Mouse (Mus musculus) ES-E14 (cell line): ENCODE data around the gene Tsc22d4. TPM values are rescaled to one million over a fixed set of nuclear protein-coding genes. Genes with fewer than 3 reads are reported as not detected.
"Not testable (repeated sequence)": the region's sequence is repeated elsewhere in the genome, so short reads cannot be mapped to it uniquely, and the experiment has no call there.

Experiments
- DNase-seq: peaks from one replicate; pipeline ENCODE4 v3.0.0-alpha.2; 2013; ENCODE audit warnings: low read depth, low spot score
- H3K27ac ChIP-seq: 2 replicates; pipeline ENCODE4 v1.5.1; 2012; ENCODE audit warnings: low read depth, mild to moderate bottlenecking, low read length, moderate library complexity, mixed read lengths; ENCODE audit not compliant: poor library complexity, insufficient read depth, severe bottlenecking
- H3K36me3 ChIP-seq: 2 replicates; pipeline ENCODE4 v1.6.1; 2012; ENCODE audit warnings: mild to moderate bottlenecking, low read length, moderate library complexity, mixed read lengths; ENCODE audit not compliant: control insufficient read depth, poor library complexity, insufficient read depth, severe bottlenecking
- H3K4me1 ChIP-seq, 2 experiments: fragments of 150-350 bp in 1 of 2; sonication (generic) in 1 of 2; 2 replicates each; pipeline ENCODE4 v1.6.1; 2012; ENCODE audit warnings: low read length in 2 of 2, mild to moderate bottlenecking in 1 of 2, mixed read lengths in 1 of 2; ENCODE audit not compliant: control insufficient read depth in 2 of 2, insufficient read depth in 2 of 2, poor library complexity in 1 of 2
- H3K4me3 ChIP-seq, 2 experiments: fragments of 150-350 bp in 1 of 2; sonication (generic) in 1 of 2; 2 replicates each; pipeline ENCODE4 v1.5.1; 2012; ENCODE audit warnings: low read length in 2 of 2, low read depth in 1 of 2, mild to moderate bottlenecking in 1 of 2, mixed read lengths in 1 of 2; ENCODE audit not compliant: insufficient read depth in 1 of 2, poor library complexity in 1 of 2, severe bottlenecking in 1 of 2
- H3K9ac ChIP-seq: 2 replicates; pipeline ENCODE4 v1.6.1; 2012; ENCODE audit warnings: low read depth, mild to moderate bottlenecking, low read length, mixed read lengths; ENCODE audit not compliant: poor library complexity, insufficient read depth, severe bottlenecking
- H3K9me3 ChIP-seq: fragments of 150-350 bp; sonication (generic); 2 replicates; pipeline ENCODE4 v1.6.1; 2012; ENCODE audit warnings: low read depth, mild to moderate bottlenecking, low read length; ENCODE audit not compliant: control insufficient read depth, insufficient read depth
- CHD2 ChIP-seq: IDR thresholded peaks from 2 replicates; pipeline ENCODE4 v1.6.1; 2014; ENCODE audit warnings: mild to moderate bottlenecking, low read depth, low read length, inconsistent platforms
- HCFC1 ChIP-seq: IDR thresholded peaks from 2 replicates; pipeline ENCODE4 v1.6.1; 2012; ENCODE audit warnings: low read length, inconsistent platforms, borderline replicate concordance; ENCODE audit not compliant: insufficient read depth
- MAFK ChIP-seq: IDR thresholded peaks from 2 replicates; pipeline ENCODE4 v1.6.1; 2014; ENCODE audit warnings: mild to moderate bottlenecking, low read depth, low read length, inconsistent platforms; ENCODE audit not compliant: insufficient read depth
- ZC3H11A ChIP-seq: IDR thresholded peaks from 2 replicates; pipeline ENCODE4 v1.6.1; 2012; ENCODE audit warnings: low read depth, mild to moderate bottlenecking, inconsistent platforms, low read length, borderline replicate concordance
- ZNF384 ChIP-seq: IDR thresholded peaks from 2 replicates; pipeline ENCODE4 v1.6.1; 2012; ENCODE audit warnings: low read depth, low read length, inconsistent platforms
- in situ Hi-C, 2 experiments: fragments of 600-800 bp; cut with MboI; formaldehyde crosslinking; loops; one replicate each; pipeline ENCODE4 v1.15.1; 2025; ENCODE audit warnings: low sequenced_read_pairs in 2 of 2, inconsistent platforms in 1 of 2; ENCODE audit not compliant: unreplicated experiment in 2 of 2
- total RNA-seq: library from RNA; depleted of rRNA; stranded (reverse); fragments of 300-350 nt; gene quantifications from 2 replicates; pipeline ENCODE4 v1.2.3, GENCODE M21; 2012

Gene Tsc22d4
- total RNA-seq, 1 experiment: 21.6 TPM

DNA sequence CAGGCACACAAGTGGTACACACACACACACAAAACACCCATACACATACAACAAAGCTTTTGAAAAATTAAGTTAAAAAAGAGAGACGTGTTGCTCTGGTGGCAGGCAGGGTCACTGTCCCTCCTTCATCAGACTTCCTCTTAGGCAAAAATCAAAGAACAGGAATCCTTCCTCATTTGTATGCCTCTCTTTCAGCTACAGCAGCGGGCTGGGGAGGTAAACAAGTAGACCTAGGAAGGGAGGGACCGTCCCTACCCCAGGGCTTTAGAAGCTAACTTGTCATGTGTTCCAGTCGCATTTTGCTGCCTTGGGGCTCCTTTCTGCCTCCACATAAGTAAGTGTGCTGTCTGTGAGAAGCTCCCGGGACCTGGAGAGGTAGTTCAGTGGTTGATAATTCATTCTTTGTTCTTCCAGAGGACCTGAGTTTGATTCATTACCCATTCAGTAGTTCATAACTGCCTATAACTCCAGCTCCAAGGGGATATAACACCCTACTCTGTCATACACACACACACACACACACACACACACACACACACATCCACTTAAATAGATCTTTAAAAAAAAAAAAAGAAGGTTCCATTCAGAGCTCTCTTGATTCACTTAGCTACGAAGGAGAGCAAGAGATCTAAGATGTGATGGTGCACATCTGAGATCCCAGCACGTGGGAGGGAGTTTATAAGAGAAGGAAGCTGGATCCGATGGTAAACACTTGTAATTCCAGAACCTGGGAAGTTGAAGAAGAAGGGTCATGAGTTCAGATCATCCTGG, 27.3 kb upstream of the Tsc22d4 start:
- in situ Hi-C loops: no loop called here
- Histone ChIP-seq H3K27ac (no peak overlapping the region), H3K9ac (no peak overlapping the region), H3K4me1 (peaks cover 0 to 10% of the 10 kb centered on the region in 2 experiments; a peak in 2 of 4 replicates), H3K36me3 (no peaks in the 10 kb centered on the region), H3K9me3 (no peaks in the 10 kb centered on the region), H3K4me3 (no peak overlapping the region)
- TF ChIP-seq HCFC1 (no peak), ZNF384 (no peak), CHD2 (no peak), MAFK (no peak), ZC3H11A (no peak)
- no peak for DNase-seq

DNA sequence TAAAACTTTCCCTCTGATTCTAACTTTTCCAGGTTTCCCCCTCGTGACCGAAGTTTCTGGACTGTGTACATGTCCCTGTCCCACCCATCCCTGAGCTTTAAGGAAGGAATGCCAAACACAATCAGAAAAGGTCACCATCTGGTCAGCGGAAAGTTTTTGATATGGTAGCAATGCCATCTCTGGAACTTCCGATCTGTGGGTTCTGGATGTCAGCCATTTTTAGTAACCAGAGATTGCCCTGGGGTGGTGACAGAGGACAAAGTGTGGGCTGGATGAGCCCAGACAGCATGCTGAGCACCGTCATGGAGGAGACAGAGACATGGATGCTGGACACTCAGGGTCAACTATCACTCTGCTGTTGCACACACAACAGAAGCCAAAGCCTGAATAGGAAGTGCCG, 26.4 kb upstream of the Tsc22d4 start:
- Histone ChIP-seq H3K9me3 (no peaks in the 10 kb centered on the region), H3K36me3 (no peaks in the 10 kb centered on the region), H3K4me1 (peaks cover 0 to 10% of the 10 kb centered on the region in 2 experiments; a peak in 2 of 4 replicates), H3K27ac (no peak overlapping the region), H3K4me3 (no peak overlapping the region), H3K9ac (no peak overlapping the region)
- in situ Hi-C loops: no loop called here
- no peak for DNase-seq
- TF ChIP-seq HCFC1: no peak
- no peak for TF ChIP-seq MAFK
- no peak for TF ChIP-seq ZC3H11A
- no peak for TF ChIP-seq CHD2
- no peak for TF ChIP-seq ZNF384

DNA sequence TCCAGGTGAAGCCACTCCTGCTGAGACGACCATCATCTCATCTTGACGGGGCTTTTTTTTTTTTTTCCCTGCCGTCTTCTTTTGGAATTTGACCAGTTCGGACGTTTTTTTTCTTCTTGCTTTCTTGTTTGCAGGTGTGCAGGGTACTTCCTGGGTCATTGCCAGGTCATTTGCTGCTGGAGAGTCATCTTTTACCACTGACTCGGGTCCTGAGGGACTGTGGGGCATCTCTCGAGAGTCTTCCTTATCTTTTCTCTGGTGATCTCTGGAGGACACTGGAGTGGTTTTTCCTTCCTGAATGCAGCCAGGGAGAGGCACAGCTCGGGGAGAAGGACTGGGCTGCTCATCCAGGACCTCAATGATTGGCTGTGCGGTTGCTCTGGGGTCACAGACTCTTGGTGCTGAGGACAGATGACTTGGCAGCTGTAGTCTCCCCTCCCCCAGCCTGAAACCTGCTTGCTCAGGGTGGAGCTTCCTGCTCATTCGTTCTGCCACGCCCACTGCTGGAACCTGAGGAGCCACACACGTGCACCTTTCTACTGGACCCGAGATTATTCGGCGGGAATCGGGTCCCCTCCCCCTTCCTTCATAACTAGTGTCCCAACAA, 24.9 kb upstream of the Tsc22d4 start:
- H3K4me3 ChIP-seq: 0 out of 4 replicates have a peak overlapping the region, but pooled peaks of 1 of the 2 experiments have one; percentile 30
- in situ Hi-C loops, DNase-seq, H3K36me3 ChIP-seq, H3K4me1 ChIP-seq, H3K9ac ChIP-seq, H3K9me3 ChIP-seq, H3K27ac ChIP-seq: not testable (repeated sequence)
- TF ChIP-seq ZNF384 (0 out of 2 replicates have a peak, but pooled peaks have one; percentile 29), MAFK (0 out of 2 replicates have a peak, but pooled peaks have one; percentile 19)

DNA sequence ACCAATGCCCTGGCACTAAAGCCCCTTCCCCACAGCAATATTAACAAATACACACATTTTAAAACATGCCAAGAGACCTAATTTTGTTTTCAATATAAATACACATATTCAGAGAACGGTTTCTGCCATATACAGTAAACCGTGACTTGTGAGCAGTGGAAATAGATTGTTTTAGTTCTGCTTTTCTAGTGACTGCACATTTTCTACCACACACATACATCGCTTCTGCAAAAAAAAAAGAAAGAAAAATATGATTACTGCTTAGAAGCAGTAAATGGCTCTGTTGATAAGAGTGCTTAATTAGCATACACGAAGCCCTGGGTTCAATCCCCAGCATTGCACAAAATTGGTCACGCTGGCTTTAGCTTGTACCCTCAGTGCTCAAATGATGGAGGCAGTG, 21.7 kb upstream of the Tsc22d4 start:
- Histone ChIP-seq H3K9ac (no peak overlapping the region), H3K9me3 (no peaks in the 10 kb centered on the region), H3K4me3 (no peak overlapping the region), H3K4me1 (peaks cover 0 to 6% of the 10 kb centered on the region in 2 experiments; a peak in 2 of 4 replicates), H3K27ac (no peak overlapping the region), H3K36me3 (no peaks in the 10 kb centered on the region)
- no peak for DNase-seq
- no peak for TF ChIP-seq ZNF384
- in situ Hi-C loops: no loop called here

DNA sequence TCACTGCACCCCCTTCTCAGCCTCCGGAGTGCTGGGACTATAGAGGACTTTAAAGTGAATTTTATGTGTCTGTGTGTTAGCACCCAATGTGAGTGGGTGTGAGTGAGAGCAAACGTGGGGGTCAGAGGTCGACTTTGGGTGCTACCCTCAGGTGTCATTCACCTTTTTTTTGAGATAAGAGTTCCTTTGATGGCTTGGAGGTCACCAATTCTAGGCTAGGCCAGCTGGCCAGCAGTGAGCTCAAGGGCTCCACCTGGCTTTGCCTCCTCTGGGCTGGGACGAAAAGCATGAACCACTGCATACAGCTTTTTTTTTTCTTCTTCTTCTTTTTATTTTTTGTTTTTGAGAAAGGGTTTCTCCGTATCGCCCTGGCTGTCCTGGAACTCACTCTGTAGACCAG, 18.8 kb upstream of the Tsc22d4 start:
- peaks cover 2 to 8% of the 10 kb centered on the region in 2 experiments; a peak in 2 of 4 replicates for H3K4me1 ChIP-seq
- H3K9me3 ChIP-seq: no peaks in the 10 kb centered on the region
- H3K27ac ChIP-seq: no peak overlapping the region
- in situ Hi-C loops: no loop called here
- no peak overlapping the region for H3K4me3 ChIP-seq
- no peak for TF ChIP-seq CHD2
- TF ChIP-seq ZNF384: no peak
- no peak overlapping the region for H3K9ac ChIP-seq
- no peaks in the 10 kb centered on the region for H3K36me3 ChIP-seq
- no peak for DNase-seq
